Comparison of ENCODE assay signal across 18 mouse cellular contexts in genomic region chr12:33369555-33369954, GRCm38 (mm10). TPM values are rescaled to one million over a fixed set of nuclear protein-coding genes. Genes with fewer than 3 reads are reported as not detected.
DNase-seq lines count a peak whose midpoint lies in the region; ATAC-seq lines count a peak whose summit lies in the region.
"Had no signal": no experiment of that assay in that cellular context is flagged by ENCODE, and none has a peak within 500 bp of the region (broad histone marks: within the 10 kb centered on the region; RNA-seq: fewer than 3 reads in every experiment).

No protein-coding gene starts in this region.

- no peak overlapping the region for H3K4me3 ChIP-seq in liver, embryonic 11.5 days (ENCODE audit: low read depth, low read length)
- H3K4me3 ChIP-seq in heart, embryonic 11.5 days (ENCODE audit: low read depth, low read length): no peak overlapping the region
- H3K4me3 ChIP-seq: midbrain, embryonic 15.5 days; neural tube, embryonic 13.5 days had no signal

- peak; percentile 22 for DNase-seq in adrenal gland, postnatal 10 days
- no peak for DNase-seq in adrenal gland, adult 8-10 months
- DNase-seq in 3T3-L1 (ENCODE audit: low read depth, low spot score): peak; percentile 76
- peak; percentile 46 for DNase-seq in brain, adult 2 months (ENCODE audit: low read depth, low spot score)
- no peak for DNase-seq in liver, embryonic 11.5 days (ENCODE audit: low spot score)
- DNase-seq in urinary bladder, postnatal 25 days (ENCODE audit: low spot score): no peak
- DNase-seq in layer of hippocampus, adult 9-11 months: no peak
- DNase-seq: cerebellum, postnatal 14 days; heart, postnatal 14 days; lung, postnatal 14 days had no signal

- no peaks in the 10 kb centered on the region for H3K27me3 ChIP-seq in liver, embryonic 11.5 days (replicated peaks; ENCODE audit: control insufficient read depth, insufficient read depth, low read length)
- H3K27me3 ChIP-seq in heart, embryonic 11.5 days (ENCODE audit: control insufficient read depth, insufficient read depth, low read length): no peaks in the 10 kb centered on the region
- H3K27me3 ChIP-seq: midbrain, embryonic 15.5 days; neural tube, embryonic 13.5 days; Patski had no signal

- peak; percentile 61 for ATAC-seq in liver, embryonic 11.5 days (replicated peaks; ENCODE audit: low FRiP score)
- ATAC-seq in heart, embryonic 11.5 days (replicated peaks; ENCODE audit: insufficient number of reproducible peaks, low FRiP score, low TSS enrichment): no peak
- ATAC-seq: forebrain, embryonic 16.5 days; inflammation-experienced regulatory T-cells, adult 6 months; midbrain, embryonic 15.5 days; Patski had no signal

- no peaks in the 10 kb centered on the region for H3K9me3 ChIP-seq in liver, embryonic 11.5 days (ENCODE audit: control insufficient read depth, low read length)
- H3K9me3 ChIP-seq in heart, embryonic 11.5 days (replicated peaks; ENCODE audit: control insufficient read depth, low read length): no peaks in the 10 kb centered on the region
- H3K9me3 ChIP-seq: midbrain, embryonic 15.5 days; neural tube, embryonic 13.5 days had no signal

- 0 out of 2 replicates have a peak, but pooled peaks cover 2% of the 10 kb centered on the region for H3K4me1 ChIP-seq in liver, embryonic 11.5 days (replicated peaks; ENCODE audit: control insufficient read depth, insufficient read depth, low read length)
- H3K4me1 ChIP-seq in heart, embryonic 11.5 days (ENCODE audit: control insufficient read depth, insufficient read depth, low read length): no peaks in the 10 kb centered on the region
- H3K4me1 ChIP-seq: midbrain, embryonic 15.5 days; neural tube, embryonic 13.5 days had no signal

- no peak overlapping the region for H3K9ac ChIP-seq in liver, embryonic 11.5 days (ENCODE audit: low read depth, low read length)
- no peak overlapping the region for H3K9ac ChIP-seq in heart, embryonic 11.5 days (ENCODE audit: low read depth, low read length)
- H3K9ac ChIP-seq: midbrain, embryonic 15.5 days; neural tube, embryonic 13.5 days had no signal

- 76% methylated on average over 3 of the region's 3 CpGs for WGBS in liver, embryonic 11.5 days
- 86% methylated on average over 3 of the region's 3 CpGs for WGBS in heart, embryonic 11.5 days (ENCODE audit: insufficient replicate concordance)

- H3K36me3 ChIP-seq in liver, embryonic 11.5 days (ENCODE audit: control insufficient read depth, insufficient read depth, low read length): peaks cover 2% of the 10 kb centered on the region; the same call in 1 of the 2 replicates
- no peaks in the 10 kb centered on the region for H3K36me3 ChIP-seq in heart, embryonic 11.5 days (ENCODE audit: control insufficient read depth, insufficient read depth, low read length)
- H3K36me3 ChIP-seq: midbrain, embryonic 15.5 days had no signal

- no peak overlapping the region for H3K4me2 ChIP-seq in liver, embryonic 11.5 days
- H3K4me2 ChIP-seq in heart, embryonic 11.5 days: no peak overlapping the region
- H3K4me2 ChIP-seq: midbrain, embryonic 15.5 days; neural tube, embryonic 13.5 days had no signal

- no peak overlapping the region for H3K27ac ChIP-seq in liver, embryonic 11.5 days (ENCODE audit: low read depth, low read length)
- no peak overlapping the region for H3K27ac ChIP-seq in heart, embryonic 11.5 days (ENCODE audit: low read depth, low read length)
- H3K27ac ChIP-seq: kidney, postnatal 0 days; midbrain, embryonic 15.5 days; neural tube, embryonic 13.5 days had no signal

RNA-seq across cellular contexts. Expression of gene Efcab10, which starts 25.1 kb away (rescaled TPM):
- total RNA-seq in adrenal gland, postnatal 10 days (2021): under 1 TPM in 1 of 2 experiments, not detected in 1; 0.79 TPM
- total RNA-seq in adrenal gland, adult 8-10 months (2022): under 1 TPM; 0.52 to 0.92 (median 0.84) TPM
- not detected in 2 replicates for polyA plus RNA-seq in liver, embryonic 11.5 days (2014; fragmentation: Nextera tagmentation; extraction: Ambion mirVana)
- not detected in 2 replicates for polyA plus RNA-seq in heart, embryonic 11.5 days (2014; fragmentation: Nextera tagmentation; extraction: Ambion mirVana)
- polyA plus RNA-seq: inflammation-experienced regulatory T-cells, adult 6 months; Patski; spleen, adult 2 months had no signal

RNA-seq across cellular contexts. Expression of gene Twistnb, which starts 59.9 kb away (rescaled TPM):
- 10 to 100 TPM; 18.3 to 18.8 TPM for total RNA-seq in adrenal gland, postnatal 10 days (2021)
- total RNA-seq in adrenal gland, adult 8-10 months (2022): 10 to 100 TPM; 14.9 to 17.3 (median 15.8) TPM
- 59.8 and 65.2 TPM in 2 replicates for polyA plus RNA-seq in liver, embryonic 11.5 days (2014; fragmentation: Nextera tagmentation; extraction: Ambion mirVana)
- polyA plus RNA-seq in heart, embryonic 11.5 days (2014; fragmentation: Nextera tagmentation; extraction: Ambion mirVana): 31.4 and 36.6 TPM in 2 replicates

Comparison
In these comparisons a context has a peak if more than half of its experiments do, and no peak if none do; other contexts are left out.
1. DNase-seq: peak in adrenal gland, postnatal 10 days (single experiment), 3T3-L1 (single experiment) and brain, adult 2 months (single experiment); none in adrenal gland, adult 8-10 months (single experiment), liver, embryonic 11.5 days (single experiment), urinary bladder, postnatal 25 days (single experiment) and layer of hippocampus, adult 9-11 months (single experiment).